Mouse (Mus musculus): ENCODE measurements around the gene Msi2. TPM values are rescaled to one million over a fixed set of nuclear protein-coding genes. Genes with fewer than 3 reads are reported as not detected.

The Msi2 gene
- total and polyA plus RNA-seq, 2 experiments from 2014 or later = 26.9 to 133 TPM

GRCm38 (mm10) chr11:88583259-88583833, 135.0 kb downstream of the Msi2 start:
- Histone ChIP-seq H3K36me3 (ENCODE audit: insufficient read depth, low read length) (no peaks in the 10 kb centered on the region), H3K4me3 (ENCODE audit: low read depth, low read length) (no peak overlapping the region), H3K4me2 (ENCODE audit: low read depth, low read length, poor library complexity, severe bottlenecking) (no peak overlapping the region), H3K9me3 (ENCODE audit: low read length) (no peaks in the 10 kb centered on the region), H3K9ac (replicated peaks; ENCODE audit: low read length, poor library complexity, severe bottlenecking) (no peak overlapping the region; the same call in 1 of the 2 replicates), H3K27me3 (ENCODE audit: insufficient read depth, low read length) (no peaks in the 10 kb centered on the region), H3K27ac (ENCODE audit: low read depth, low read length) (peak overlapping the region; percentile 76), H3K4me1 (ENCODE audit: insufficient read depth, low read length) (peaks cover 41% of the 10 kb centered on the region)
- WGBS = 16% methylated on average over 8 of the region's 8 CpGs
- peak; percentile 63 for ATAC-seq (ENCODE audit: low FRiP score)
- peak; percentile 82 for DNase-seq (ENCODE audit: low spot score)
- no peak for TF ChIP-seq CTCF (IDR thresholded peaks at IDR 0.05)

- H3K9ac ChIP-seq (replicated peaks; ENCODE audit: low read length, poor library complexity, severe bottlenecking) = no peak overlapping the region
Measured at GRCm38 (mm10) chr11:88582781-88583180, 135.5 kb downstream of the Msi2 start.

DNA sequence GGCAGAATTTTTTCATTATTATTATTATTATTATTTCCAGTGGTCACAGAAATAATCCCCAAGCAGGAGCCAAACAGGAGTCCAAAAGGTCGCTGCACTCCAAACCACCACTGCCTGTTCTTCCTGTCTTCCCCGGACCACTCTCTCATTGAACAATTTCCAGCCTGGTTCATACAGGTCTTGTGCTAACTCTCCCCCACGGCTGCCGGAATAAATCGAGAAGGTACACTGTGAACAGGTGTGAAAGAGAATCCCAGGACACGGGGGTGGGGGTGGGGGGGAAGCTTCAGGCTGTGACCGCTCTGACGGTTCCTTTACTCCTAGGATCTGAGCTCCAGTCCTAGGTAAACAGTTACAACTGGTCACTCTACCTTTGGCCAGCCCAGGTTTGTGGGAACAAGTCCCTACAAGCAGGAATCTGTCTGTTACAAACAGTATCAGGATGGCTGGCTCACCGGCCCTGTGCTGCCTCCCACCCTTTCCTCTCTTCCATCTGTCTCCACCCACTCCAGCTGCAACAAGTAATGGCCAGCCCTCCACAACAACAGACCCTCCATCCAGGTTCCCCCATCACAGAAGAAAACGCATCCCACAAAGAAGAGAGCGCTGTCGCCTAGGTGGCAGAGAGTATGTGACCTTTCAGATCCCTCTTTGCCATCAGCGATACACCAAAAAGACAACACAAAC, 136.1 kb downstream of the Msi2 start:
- no peak for DNase-seq (ENCODE audit: low spot score)
- Histone ChIP-seq H3K9me3 (ENCODE audit: low read length) (no peaks in the 10 kb centered on the region), H3K4me3 (ENCODE audit: low read depth, low read length) (no peak overlapping the region), H3K36me3 (ENCODE audit: insufficient read depth, low read length) (no peaks in the 10 kb centered on the region), H3K4me1 (ENCODE audit: insufficient read depth, low read length) (peaks cover 42% of the 10 kb centered on the region), H3K9ac (replicated peaks; ENCODE audit: low read length, poor library complexity, severe bottlenecking) (no peak overlapping the region), H3K4me2 (ENCODE audit: low read depth, low read length, poor library complexity, severe bottlenecking) (peak overlapping the region; percentile 18; the same call in 1 of the 2 replicates), H3K27ac (ENCODE audit: low read depth, low read length) (peak overlapping the region; percentile 76), H3K27me3 (ENCODE audit: insufficient read depth, low read length) (no peaks in the 10 kb centered on the region)
- 15% methylated on average over 13 of the region's 13 CpGs for WGBS
- no peak for ATAC-seq (ENCODE audit: low FRiP score)
- TF ChIP-seq CTCF (IDR thresholded peaks at IDR 0.05) = no peak

More at GRCm38 (mm10) chr11:88582781-88583180, 135.5 kb downstream of the Msi2 start:
- H3K27me3 ChIP-seq (ENCODE audit: insufficient read depth, low read length) = no peaks in the 10 kb centered on the region
- 0 out of 2 replicates have a peak overlapping the region, but pooled peaks have one; percentile 18 for H3K4me2 ChIP-seq (ENCODE audit: low read depth, low read length, poor library complexity, severe bottlenecking)
- no peak overlapping the region for H3K4me3 ChIP-seq (ENCODE audit: low read depth, low read length)
- no peak for DNase-seq (ENCODE audit: low spot score)
- peak overlapping the region; percentile 76 for H3K27ac ChIP-seq (ENCODE audit: low read depth, low read length)
- H3K36me3 ChIP-seq (ENCODE audit: insufficient read depth, low read length) = no peaks in the 10 kb centered on the region
- peaks cover 37% of the 10 kb centered on the region for H3K4me1 ChIP-seq (ENCODE audit: insufficient read depth, low read length)
- WGBS = 7% methylated on average over 7 of the region's 7 CpGs
- ATAC-seq (ENCODE audit: low FRiP score) = no peak
- no peaks in the 10 kb centered on the region for H3K9me3 ChIP-seq (ENCODE audit: low read length)
- no peak for TF ChIP-seq CTCF (IDR thresholded peaks at IDR 0.05)

DNA sequence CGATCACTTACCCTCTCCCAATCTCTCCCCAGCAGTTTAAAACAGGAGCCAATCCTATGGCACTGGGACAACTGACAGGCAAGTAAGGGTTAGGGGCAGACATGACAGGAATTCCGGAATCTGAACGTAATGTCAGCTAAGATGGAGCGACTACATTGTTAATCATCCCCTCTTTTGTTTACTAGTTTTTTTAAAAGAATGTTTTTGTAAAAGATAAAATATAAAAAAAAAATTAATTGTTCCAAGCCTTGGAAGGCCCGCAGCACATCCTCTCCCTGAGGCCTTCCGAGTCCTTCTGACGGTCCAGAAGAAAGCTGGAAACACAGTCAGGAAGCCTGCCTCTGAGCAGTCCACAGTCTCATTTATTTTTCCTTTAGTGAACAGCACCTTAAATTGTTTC, 136.9 kb downstream of the Msi2 start:
- Histone ChIP-seq H3K36me3 (ENCODE audit: insufficient read depth, low read length) (no peaks in the 10 kb centered on the region), H3K4me2 (ENCODE audit: low read depth, low read length, poor library complexity, severe bottlenecking) (no peak overlapping the region), H3K27me3 (ENCODE audit: insufficient read depth, low read length) (no peaks in the 10 kb centered on the region), H3K27ac (ENCODE audit: low read depth, low read length) (peak overlapping the region; percentile 76; the same call in 1 of the 2 replicates), H3K4me1 (ENCODE audit: insufficient read depth, low read length) (peaks cover 39% of the 10 kb centered on the region), H3K9ac (replicated peaks; ENCODE audit: low read length, poor library complexity, severe bottlenecking) (no peak overlapping the region), H3K9me3 (ENCODE audit: low read length) (no peaks in the 10 kb centered on the region), H3K4me3 (ENCODE audit: low read depth, low read length) (no peak overlapping the region)
- DNase-seq (ENCODE audit: low spot score) (no peak), ATAC-seq (ENCODE audit: low FRiP score) (no peak)
- WGBS = 48% methylated on average over 7 of the region's 7 CpGs
- no peak for TF ChIP-seq CTCF (IDR thresholded peaks at IDR 0.05)

- 78% methylated on average over 2 of the region's 2 CpGs for WGBS
- H3K27ac ChIP-seq (ENCODE audit: low read depth, low read length) = no peak overlapping the region
Measured at GRCm38 (mm10) chr11:88578700-88579099, 139.6 kb downstream of the Msi2 start.

DNA sequence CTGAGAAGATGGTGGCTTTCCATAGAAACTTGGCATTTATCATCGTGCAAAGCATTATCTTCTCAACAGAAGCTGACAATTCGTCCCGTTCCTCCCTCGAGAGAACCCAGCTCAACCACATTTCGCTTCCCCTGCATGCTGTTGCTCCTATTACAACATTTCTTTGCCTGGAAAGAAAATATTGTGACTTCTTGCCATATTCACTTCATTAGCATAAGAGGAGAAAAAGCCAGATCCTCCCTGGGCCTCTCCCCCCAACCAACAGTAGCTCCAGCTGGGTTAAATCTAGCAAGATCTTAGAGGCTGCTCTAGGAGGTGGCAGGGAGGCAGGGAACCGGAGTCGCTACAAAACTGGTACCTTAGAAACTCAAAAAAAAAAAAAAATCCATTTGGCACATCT, 141.2 kb downstream of the Msi2 start:
- no peaks in the 10 kb centered on the region for H3K36me3 ChIP-seq (ENCODE audit: insufficient read depth, low read length)
- peak overlapping the region; percentile 65; the same call in 1 of the 2 replicates for H3K27ac ChIP-seq (ENCODE audit: low read depth, low read length)
- no peaks in the 10 kb centered on the region for H3K27me3 ChIP-seq (ENCODE audit: insufficient read depth, low read length)
- no peak for TF ChIP-seq CTCF (IDR thresholded peaks at IDR 0.05)
- no peaks in the 10 kb centered on the region for H3K9me3 ChIP-seq (ENCODE audit: low read length)
- ATAC-seq (ENCODE audit: low FRiP score) = no peak
- no peak for DNase-seq (ENCODE audit: low spot score)
- no peak overlapping the region for H3K4me2 ChIP-seq (ENCODE audit: low read depth, low read length, poor library complexity, severe bottlenecking)
- H3K4me3 ChIP-seq (ENCODE audit: low read depth, low read length) = no peak overlapping the region
- H3K4me1 ChIP-seq (ENCODE audit: insufficient read depth, low read length) = peaks cover 18% of the 10 kb centered on the region
- H3K9ac ChIP-seq (replicated peaks; ENCODE audit: low read length, poor library complexity, severe bottlenecking) = no peak overlapping the region
- 50% methylated on average over 7 of the region's 7 CpGs for WGBS

More at GRCm38 (mm10) chr11:88578700-88579099, 139.6 kb downstream of the Msi2 start:
- H3K9me3 ChIP-seq (ENCODE audit: low read length) = no peaks in the 10 kb centered on the region
- ATAC-seq (ENCODE audit: low FRiP score) (no peak), DNase-seq (ENCODE audit: low spot score) (no peak)
- H3K4me3 ChIP-seq (ENCODE audit: low read depth, low read length) = no peak overlapping the region
- no peak overlapping the region for H3K9ac ChIP-seq (replicated peaks; ENCODE audit: low read length, poor library complexity, severe bottlenecking)
- no peaks in the 10 kb centered on the region for H3K27me3 ChIP-seq (ENCODE audit: insufficient read depth, low read length)
- no peak for TF ChIP-seq CTCF (IDR thresholded peaks at IDR 0.05)
- no peak overlapping the region for H3K4me2 ChIP-seq (ENCODE audit: low read depth, low read length, poor library complexity, severe bottlenecking)
- H3K4me1 ChIP-seq (ENCODE audit: insufficient read depth, low read length) = peaks cover 29% of the 10 kb centered on the region
- H3K36me3 ChIP-seq (ENCODE audit: insufficient read depth, low read length) = no peaks in the 10 kb centered on the region
